Comparison of ENCODE assay signal across 8 mouse cellular contexts in the genomic region with DNA sequence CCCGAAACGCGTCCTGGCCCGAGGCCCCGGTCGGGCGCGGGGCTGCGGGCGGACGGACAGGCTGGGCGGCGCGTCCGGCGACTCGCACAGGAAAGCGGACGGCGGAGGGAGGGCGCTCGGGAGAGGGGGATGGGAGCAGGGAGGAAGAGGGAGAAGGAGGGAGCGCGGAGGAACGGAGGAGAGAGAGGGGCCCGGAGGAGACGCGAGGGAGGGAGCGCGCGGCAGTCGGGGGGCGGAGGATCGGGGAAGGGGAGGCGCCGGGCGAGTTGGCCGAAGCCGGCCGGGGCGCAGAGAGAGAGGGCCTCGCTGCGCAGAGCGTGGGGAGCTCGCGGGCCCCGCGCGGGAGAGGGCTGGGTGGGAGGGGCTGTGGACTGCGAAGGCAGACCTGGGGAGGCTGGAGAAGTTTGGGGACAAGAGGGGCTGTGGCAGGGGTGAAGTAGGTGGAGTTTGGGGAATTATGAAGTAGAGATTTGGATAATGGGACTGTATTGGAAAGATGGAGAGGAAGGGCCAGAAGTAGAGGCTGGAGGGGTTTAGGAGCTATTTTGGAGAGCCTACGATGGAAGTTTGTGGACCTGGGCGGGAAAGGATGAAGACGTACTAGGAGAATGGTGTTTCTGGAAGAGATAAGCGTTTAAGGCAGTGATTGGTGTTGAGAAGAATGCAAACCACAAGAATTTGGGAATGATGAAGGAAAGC. TPM values are rescaled to one million over a fixed set of nuclear protein-coding genes. Genes with fewer than 3 reads are reported as not detected.
DNase-seq lines count a peak whose midpoint lies in the region; ATAC-seq and TF ChIP-seq lines count a peak whose summit lies in the region.

No protein-coding gene starts in this region.

- H3K4me2 ChIP-seq in intestine, embryonic 14.5 days (ENCODE audit: low read length): peak overlapping the region; percentile 70
- peak overlapping the region; percentile 80 for H3K4me2 ChIP-seq in limb, embryonic 11.5 days (ENCODE audit: low read depth, severe bottlenecking)
- peak overlapping the region; percentile 68 for H3K4me2 ChIP-seq in midbrain, embryonic 11.5 days

- H3K9ac ChIP-seq in intestine, embryonic 14.5 days (ENCODE audit: low read length): peak overlapping the region; percentile 92
- H3K9ac ChIP-seq in limb, embryonic 11.5 days (ENCODE audit: low read length): peak overlapping the region; percentile 95
- peak overlapping the region; percentile 85 for H3K9ac ChIP-seq in midbrain, embryonic 11.5 days (ENCODE audit: low read length)

- peak overlapping the region; percentile 75 for H3K27ac ChIP-seq in cortical plate, adult 2 months (ENCODE audit: insufficient read depth, low read length)
- H3K27ac ChIP-seq in intestine, embryonic 14.5 days (ENCODE audit: low read depth): peak overlapping the region; percentile 95
- H3K27ac ChIP-seq in limb, embryonic 11.5 days (replicated peaks; ENCODE audit: low read depth, low read length): peak overlapping the region; percentile 98
- H3K27ac ChIP-seq in midbrain, embryonic 11.5 days (ENCODE audit: low read depth, low read length): peak overlapping the region; percentile 92

- ATAC-seq in intestine, embryonic 14.5 days (replicated peaks; ENCODE audit: low FRiP score, low TSS enrichment, low read depth): peak; percentile 75
- peak; percentile 76 for ATAC-seq in limb, embryonic 11.5 days (ENCODE audit: insufficient number of reproducible peaks, low FRiP score, low TSS enrichment, low read depth)
- peak; percentile 77 for ATAC-seq in midbrain, embryonic 11.5 days (ENCODE audit: low FRiP score)

- TF ChIP-seq CTCF in cortical plate, adult 2 months (IDR thresholded peaks at IDR 0.05; ENCODE audit: extremely low read depth, insufficient read depth, low read length): no peak

- H3K9me3 ChIP-seq in intestine, embryonic 14.5 days (ENCODE audit: control insufficient read depth, low read length): no peaks in the 10 kb centered on the region
- no peaks in the 10 kb centered on the region for H3K9me3 ChIP-seq in limb, embryonic 11.5 days (ENCODE audit: control insufficient read depth, low read length)
- H3K9me3 ChIP-seq in midbrain, embryonic 11.5 days (ENCODE audit: control insufficient read depth, low read length): no peaks in the 10 kb centered on the region

- no peaks in the 10 kb centered on the region for H3K27me3 ChIP-seq in intestine, embryonic 14.5 days (replicated peaks; ENCODE audit: control insufficient read depth, insufficient read depth, low read length)
- no peaks in the 10 kb centered on the region for H3K27me3 ChIP-seq in limb, embryonic 11.5 days (ENCODE audit: control insufficient read depth, insufficient read depth, low read length)
- no peaks in the 10 kb centered on the region for H3K27me3 ChIP-seq in midbrain, embryonic 11.5 days (ENCODE audit: control insufficient read depth, insufficient read depth, low read length)

- peak; percentile 75 for DNase-seq in layer of hippocampus, adult 11-12 months (ENCODE audit: low spot score)
- no peak for DNase-seq in layer of hippocampus, adult 9-10 months (ENCODE audit: low spot score)
- peak; percentile 74 to 81 for DNase-seq in gastrocnemius, postnatal 36 days
- peak; percentile 90 for DNase-seq in intestine, embryonic 14.5 days (ENCODE audit: low spot score)
- peak; percentile 91 for DNase-seq in limb, embryonic 11.5 days (ENCODE audit: low spot score)
- peak; percentile 97 for DNase-seq in midbrain, embryonic 11.5 days (ENCODE audit: low spot score, missing footprints)
- peak; percentile 67 for DNase-seq in skeletal muscle tissue, adult 2 months (ENCODE audit: low read depth, low spot score)

- WGBS in intestine, embryonic 14.5 days: under 1% methylated on average over 48 of the region's 54 CpGs
- WGBS in limb, embryonic 11.5 days: under 1% methylated on average over 52 of the region's 54 CpGs
- WGBS in midbrain, embryonic 11.5 days: 2% methylated on average over 50 of the region's 54 CpGs

- 0 out of 2 replicates have a peak, but pooled peaks have one; percentile 16 for TF ChIP-seq POLR2A in cortical plate, adult 2 months (IDR thresholded peaks at IDR 0.05; ENCODE audit: extremely low read depth, insufficient read depth, low read length)

- H3K4me3 ChIP-seq in cortical plate, adult 2 months (ENCODE audit: insufficient read depth, low read length): peak overlapping the region; percentile 85
- H3K4me3 ChIP-seq in intestine, embryonic 14.5 days (ENCODE audit: low read depth, low read length): peak overlapping the region; percentile 80
- peak overlapping the region; percentile 74 for H3K4me3 ChIP-seq in limb, embryonic 11.5 days (ENCODE audit: low read depth, low read length)
- peak overlapping the region; percentile 87 for H3K4me3 ChIP-seq in midbrain, embryonic 11.5 days (ENCODE audit: low read depth, low read length)

- H3K36me3 ChIP-seq in intestine, embryonic 14.5 days (ENCODE audit: control insufficient read depth, insufficient read depth, low read length): peaks cover 7% of the 10 kb centered on the region
- no peaks in the 10 kb centered on the region for H3K36me3 ChIP-seq in limb, embryonic 11.5 days (ENCODE audit: control insufficient read depth, insufficient read depth, low read length)
- H3K36me3 ChIP-seq in midbrain, embryonic 11.5 days (ENCODE audit: control insufficient read depth, insufficient read depth, low read length): no peaks in the 10 kb centered on the region

- intact Hi-C loops in gastrocnemius, postnatal 36 days (cut with DNase I): loop anchor here (5.0 kb wide), 3 partner anchors 44 to 184 kb away; partner anchors contain the start of genes C1rb, Emg1, Lpcat3 and Phb2

- peaks cover 6% of the 10 kb centered on the region for H3K4me1 ChIP-seq in cortical plate, adult 2 months (ENCODE audit: control insufficient read depth, insufficient read depth, low read length)
- H3K4me1 ChIP-seq in intestine, embryonic 14.5 days (replicated peaks; ENCODE audit: control insufficient read depth, insufficient read depth, low read length): peaks cover 36% of the 10 kb centered on the region
- peaks cover 32% of the 10 kb centered on the region for H3K4me1 ChIP-seq in limb, embryonic 11.5 days (ENCODE audit: control insufficient read depth, insufficient read depth, low read length)
- peaks cover 34% of the 10 kb centered on the region for H3K4me1 ChIP-seq in midbrain, embryonic 11.5 days (ENCODE audit: control insufficient read depth, insufficient read depth, low read length)

RNA-seq across cellular contexts. Expression of gene Atn1, which starts 0.5 kb away (rescaled TPM):
- polyA plus RNA-seq in cortical plate, adult 2 months (2012; rRNA removed): 60.7 and 63.3 TPM in 2 replicates
- total RNA-seq in gastrocnemius, postnatal 36 days (2021): 10 to 100 TPM; 38.3 to 40.7 TPM
- polyA plus RNA-seq in intestine, embryonic 14.5 days (2014; fragmentation: Nextera tagmentation; extraction: Ambion mirVana): 12.1 TPM in 2 replicates
- 13.1 and 14.0 TPM in 2 replicates for polyA plus RNA-seq in limb, embryonic 11.5 days (2014; fragmentation: Nextera tagmentation; extraction: Ambion mirVana)
- 8.2 and 8.4 TPM in 2 replicates for polyA plus RNA-seq in midbrain, embryonic 11.5 days (2014; fragmentation: Nextera tagmentation; extraction: Ambion mirVana)

RNA-seq across cellular contexts. Expression of gene Gm45234, which starts 1.0 kb away (rescaled TPM):
- polyA plus RNA-seq in cortical plate, adult 2 months (2012; rRNA removed): not detected in 2 replicates
- under 1 TPM in 1 of 2 experiments, not detected in 1; 0.08 TPM for total RNA-seq in gastrocnemius, postnatal 36 days (2021)
- polyA plus RNA-seq in intestine, embryonic 14.5 days (2014; fragmentation: Nextera tagmentation; extraction: Ambion mirVana): not detected in 2 replicates
- 0.13 TPM in 1 of 2 replicates, not detected in the other for polyA plus RNA-seq in limb, embryonic 11.5 days (2014; fragmentation: Nextera tagmentation; extraction: Ambion mirVana)
- not detected in 2 replicates for polyA plus RNA-seq in midbrain, embryonic 11.5 days (2014; fragmentation: Nextera tagmentation; extraction: Ambion mirVana)

RNA-seq across cellular contexts. Expression of gene Eno2, which starts 12.7 kb away (rescaled TPM):
- 741 and 755 TPM in 2 replicates for polyA plus RNA-seq in cortical plate, adult 2 months (2012; rRNA removed)
- 1 to 10 TPM; 1.4 to 1.8 TPM for total RNA-seq in gastrocnemius, postnatal 36 days (2021)
- polyA plus RNA-seq in intestine, embryonic 14.5 days (2014; fragmentation: Nextera tagmentation; extraction: Ambion mirVana): 7.6 and 8.0 TPM in 2 replicates
- polyA plus RNA-seq in limb, embryonic 11.5 days (2014; fragmentation: Nextera tagmentation; extraction: Ambion mirVana): 1.8 and 3.0 TPM in 2 replicates
- 4.5 and 6.6 TPM in 2 replicates for polyA plus RNA-seq in midbrain, embryonic 11.5 days (2014; fragmentation: Nextera tagmentation; extraction: Ambion mirVana)

RNA-seq across cellular contexts. Expression of gene Grcc10, which starts 15.6 kb away (rescaled TPM):
- 340 and 352 TPM in 2 replicates for polyA plus RNA-seq in cortical plate, adult 2 months (2012; rRNA removed)
- 100 to 1,000 TPM; 150 to 160 TPM for total RNA-seq in gastrocnemius, postnatal 36 days (2021)
- polyA plus RNA-seq in intestine, embryonic 14.5 days (2014; fragmentation: Nextera tagmentation; extraction: Ambion mirVana): 440 and 466 TPM in 2 replicates
- polyA plus RNA-seq in limb, embryonic 11.5 days (2014; fragmentation: Nextera tagmentation; extraction: Ambion mirVana): 491 and 549 TPM in 2 replicates
- 532 and 550 TPM in 2 replicates for polyA plus RNA-seq in midbrain, embryonic 11.5 days (2014; fragmentation: Nextera tagmentation; extraction: Ambion mirVana)

RNA-seq across cellular contexts. Expression of gene Ptpn6, which starts 18.3 kb away (rescaled TPM):
- polyA plus RNA-seq in cortical plate, adult 2 months (2012; rRNA removed): 6.3 and 6.5 TPM in 2 replicates
- 1 to 10 TPM in 1 of 2 experiments, under 1 TPM in 1; 0.64 to 2.5 TPM for total RNA-seq in gastrocnemius, postnatal 36 days (2021)
- polyA plus RNA-seq in intestine, embryonic 14.5 days (2014; fragmentation: Nextera tagmentation; extraction: Ambion mirVana): 11.7 and 14.1 TPM in 2 replicates
- polyA plus RNA-seq in limb, embryonic 11.5 days (2014; fragmentation: Nextera tagmentation; extraction: Ambion mirVana): 7.8 and 8.7 TPM in 2 replicates
- 5.1 and 6.3 TPM in 2 replicates for polyA plus RNA-seq in midbrain, embryonic 11.5 days (2014; fragmentation: Nextera tagmentation; extraction: Ambion mirVana)

Comparison
In these comparisons a context has a peak if more than half of its experiments do, and no peak if none do; other contexts are left out.
1. RNA of gene Eno2, which starts 12.7 kb away (polyA plus RNA-seq): 741 to 755 TPM in cortical plate, adult 2 months; 7.6 to 8.0 TPM in intestine, embryonic 14.5 days, 4.5 to 6.6 TPM in midbrain, embryonic 11.5 days and 1.8 to 3.0 TPM in limb, embryonic 11.5 days; every median in the first group is over 10 times any median in the second.
2. Peak in every context shown above with its lines, with median percentiles within 50 percentile points of each other: H3K27ac ChIP-seq, H3K4me3 ChIP-seq, ATAC-seq, H3K4me2 ChIP-seq and H3K9ac ChIP-seq.